Mouse (Mus musculus) midbrain, embryonic 12.5 days (tissue): ENCODE measurements around the gene Iqgap1. TPM values are rescaled to one million over a fixed set of nuclear protein-coding genes. Genes with fewer than 3 reads are reported as not detected.

Source experiments
- ATAC-seq: fragments of 200-750 bp; cut with Nextera tagmentation; 2 replicates; pipeline ENCODE4 v1.8.0; 2017; ENCODE audit warnings: low read depth, moderate TSS enrichment, moderate library complexity; ENCODE audit not compliant: low FRiP score
- H3K27ac ChIP-seq: fragments of 300-500 bp; sonication (generic); replicated peaks from 2 replicates; pipeline ENCODE4 v1.5.1; 2016; ENCODE audit warnings: mild to moderate bottlenecking
- H3K27me3 ChIP-seq: fragments of 300-500 bp; sonication (generic); 2 replicates; pipeline ENCODE4 v1.6.1; 2016; ENCODE audit warnings: mild to moderate bottlenecking
- H3K36me3 ChIP-seq: fragments of 300-500 bp; sonication (generic); 2 replicates; pipeline ENCODE4 v1.6.1; 2016
- H3K4me1 ChIP-seq: fragments of 300-500 bp; sonication (generic); 2 replicates; pipeline ENCODE4 v1.6.1; 2016
- H3K4me2 ChIP-seq: fragments of 300-500 bp; sonication (generic); replicated peaks from 2 replicates; pipeline ENCODE4 v1.6.1; 2016; ENCODE audit warnings: mild to moderate bottlenecking, moderate library complexity
- H3K4me3 ChIP-seq: fragments of 300-500 bp; sonication (generic); 2 replicates; pipeline ENCODE4 v1.5.1; 2016; ENCODE audit warnings: mild to moderate bottlenecking
- H3K9ac ChIP-seq: fragments of 300-500 bp; sonication (generic); replicated peaks from 2 replicates; pipeline ENCODE4 v1.6.1; 2016; ENCODE audit warnings: mild to moderate bottlenecking, moderate library complexity
- H3K9me3 ChIP-seq: fragments of 300-500 bp; sonication (generic); 2 replicates; pipeline ENCODE4 v1.6.1; 2016; ENCODE audit warnings: mild to moderate bottlenecking
- WGBS: fragments of 180-500 bp; shearing (Covaris S2); methylation state at CpG from one replicate; pipeline ENCODE4 v1.1.7; 2016; 5-methylcytosine and 5-hydroxymethylcytosine counted together
- polyA plus RNA-seq: library from polyadenylated mRNA; unstranded; fragments of >200 nt; fragmentation: Nextera tagmentation; extraction: Ambion mirVana; gene quantifications from 2 replicates; pipeline ENCODE4 v1.2.1, GENCODE M21; 2016

The Iqgap1 gene
- polyA plus RNA-seq, 1 experiment from 2014 or later: 33.7 TPM

DNA sequence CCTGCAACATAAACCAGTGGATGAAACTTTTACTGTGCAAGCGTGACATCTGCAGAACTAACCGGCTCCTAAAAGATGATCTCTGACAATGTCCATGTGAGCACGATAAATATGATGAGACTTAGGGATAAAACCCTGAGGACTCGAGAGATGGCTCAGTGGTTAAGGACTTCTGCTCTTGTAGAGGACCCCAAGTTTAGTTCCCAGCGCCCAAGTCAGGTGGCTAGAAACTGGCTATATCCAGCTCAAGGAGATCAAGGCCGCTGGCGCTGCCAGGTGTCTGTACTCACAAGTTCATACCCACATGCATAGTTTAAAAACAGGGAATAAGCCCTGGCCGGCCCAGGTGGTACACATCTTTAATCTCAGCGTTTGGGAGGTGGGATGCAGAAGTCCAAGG, 133.3 kb downstream of the Iqgap1 start:
- Histone ChIP-seq H3K4me1 (peaks cover 10% of the 10 kb centered on the region), H3K4me2 (no peak overlapping the region), H3K9me3 (no peaks in the 10 kb centered on the region), H3K9ac (no peak overlapping the region), H3K27ac (no peak overlapping the region), H3K36me3 (no peaks in the 10 kb centered on the region), H3K27me3 (no peaks in the 10 kb centered on the region), H3K4me3 (no peak overlapping the region)
- 92% methylated on average over 9 of the region's 9 CpGs for WGBS
- ATAC-seq: no peak

DNA sequence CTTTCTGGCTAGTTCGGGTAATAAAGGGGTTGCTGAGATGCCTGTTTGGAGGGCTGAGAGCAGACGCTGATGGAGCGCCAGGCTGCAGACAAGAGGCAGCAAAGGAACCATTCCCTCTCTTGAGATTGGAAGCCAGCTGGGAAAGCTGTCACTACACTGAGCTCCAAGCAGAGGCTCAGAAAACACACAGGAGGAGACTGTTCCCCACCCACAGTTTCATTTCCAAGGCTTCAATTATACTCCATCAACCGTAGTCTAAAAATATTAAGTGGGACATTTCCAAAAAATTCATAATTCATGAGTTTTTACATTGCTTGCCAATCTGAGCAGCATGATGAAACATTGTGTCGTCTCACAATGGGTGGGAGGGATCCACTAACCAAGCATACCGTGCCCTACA, 134.6 kb downstream of the Iqgap1 start:
- ATAC-seq: no peak
- WGBS: 74% methylated on average over 6 of the region's 6 CpGs
- no peak overlapping the region for H3K4me3 ChIP-seq
- peaks cover 14% of the 10 kb centered on the region for H3K4me1 ChIP-seq
- H3K36me3 ChIP-seq: no peaks in the 10 kb centered on the region
- no peak overlapping the region for H3K9ac ChIP-seq
- H3K27me3 ChIP-seq: no peaks in the 10 kb centered on the region
- H3K27ac ChIP-seq: no peak overlapping the region
- H3K9me3 ChIP-seq: no peaks in the 10 kb centered on the region
- no peak overlapping the region for H3K4me2 ChIP-seq

DNA sequence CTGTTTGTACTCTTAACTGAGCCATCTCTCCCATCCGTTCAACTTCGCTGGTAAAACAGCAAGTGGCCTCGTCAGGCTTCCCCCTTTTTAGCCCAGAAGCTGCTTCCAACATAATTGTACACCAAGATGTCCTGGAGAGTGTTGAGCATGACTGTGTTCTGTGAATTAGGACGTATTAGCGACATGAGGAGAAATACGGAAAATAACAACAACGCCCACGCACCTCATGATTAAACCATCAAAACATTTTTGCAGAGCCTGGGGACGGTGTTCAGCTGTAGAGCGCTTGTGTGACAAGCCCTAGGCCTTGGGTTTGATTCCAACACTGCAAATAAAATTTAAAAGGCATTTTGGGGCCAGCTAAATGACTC, 136.6 kb downstream of the Iqgap1 start:
- peak overlapping the region; percentile 95 for H3K9ac ChIP-seq
- peaks cover 14% of the 10 kb centered on the region for H3K4me1 ChIP-seq
- H3K27me3 ChIP-seq: no peaks in the 10 kb centered on the region
- H3K9me3 ChIP-seq: no peaks in the 10 kb centered on the region
- no peak for ATAC-seq
- peak overlapping the region; percentile 96 for H3K27ac ChIP-seq
- H3K36me3 ChIP-seq: no peaks in the 10 kb centered on the region
- 21% methylated on average over 10 of the region's 10 CpGs for WGBS
- H3K4me3 ChIP-seq: peak overlapping the region; percentile 76
- H3K4me2 ChIP-seq: peak overlapping the region; percentile 67

DNA sequence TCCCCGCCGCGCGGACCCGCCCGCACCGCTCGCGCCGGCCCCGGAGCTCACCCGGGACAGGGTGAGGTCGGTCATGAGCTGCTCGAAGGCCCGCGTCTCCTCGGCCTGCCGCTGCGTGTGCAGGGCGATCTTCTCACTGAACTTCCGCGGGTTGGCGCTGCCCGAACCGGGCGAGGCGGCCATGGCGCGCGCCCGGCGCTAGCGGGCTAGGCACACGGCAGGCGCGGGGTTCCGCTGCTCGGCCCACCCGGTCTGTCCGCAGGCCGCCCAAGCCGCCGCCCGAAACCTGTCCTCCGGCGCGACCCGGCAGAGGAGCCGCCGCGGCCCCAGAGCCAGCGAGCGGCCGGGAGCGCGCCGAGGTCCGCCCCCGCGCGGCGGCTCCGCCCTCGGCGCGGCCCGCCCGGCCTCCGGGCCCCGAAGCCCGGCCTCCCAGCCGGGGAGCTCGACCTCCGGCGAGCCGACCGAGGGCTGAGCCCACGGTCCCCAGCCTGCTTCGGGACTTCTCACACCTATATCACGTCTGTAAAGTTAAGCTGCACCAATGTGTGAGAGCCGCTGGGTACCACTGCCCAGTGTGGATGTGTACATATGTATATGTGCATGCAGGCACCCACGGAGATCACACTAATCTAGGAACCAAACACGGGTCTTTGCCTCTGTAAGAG, 137.1 kb downstream of the Iqgap1 start, which contains the start of gene Crtc3:
Crtc3 (minus strand) TSS at position 322 of the 665 bp plus-strand sequence.
- Histone ChIP-seq H3K27ac (peak within 1 kb of the TSS; percentile 96), H3K9ac (peak within 1 kb of the TSS; percentile 95), H3K4me1 (peaks cover 14% of the 10 kb centered on the region), H3K4me3 (peak within 1 kb of the TSS; percentile 76), H3K27me3 (no peaks in the 10 kb centered on the region), H3K36me3 (no peaks in the 10 kb centered on the region), H3K9me3 (no peaks in the 10 kb centered on the region), H3K4me2 (peak within 1 kb of the TSS; percentile 67)
- ATAC-seq: peak; percentile 85
- WGBS: under 1% methylated on average over 83 of the region's 83 CpGs

DNA sequence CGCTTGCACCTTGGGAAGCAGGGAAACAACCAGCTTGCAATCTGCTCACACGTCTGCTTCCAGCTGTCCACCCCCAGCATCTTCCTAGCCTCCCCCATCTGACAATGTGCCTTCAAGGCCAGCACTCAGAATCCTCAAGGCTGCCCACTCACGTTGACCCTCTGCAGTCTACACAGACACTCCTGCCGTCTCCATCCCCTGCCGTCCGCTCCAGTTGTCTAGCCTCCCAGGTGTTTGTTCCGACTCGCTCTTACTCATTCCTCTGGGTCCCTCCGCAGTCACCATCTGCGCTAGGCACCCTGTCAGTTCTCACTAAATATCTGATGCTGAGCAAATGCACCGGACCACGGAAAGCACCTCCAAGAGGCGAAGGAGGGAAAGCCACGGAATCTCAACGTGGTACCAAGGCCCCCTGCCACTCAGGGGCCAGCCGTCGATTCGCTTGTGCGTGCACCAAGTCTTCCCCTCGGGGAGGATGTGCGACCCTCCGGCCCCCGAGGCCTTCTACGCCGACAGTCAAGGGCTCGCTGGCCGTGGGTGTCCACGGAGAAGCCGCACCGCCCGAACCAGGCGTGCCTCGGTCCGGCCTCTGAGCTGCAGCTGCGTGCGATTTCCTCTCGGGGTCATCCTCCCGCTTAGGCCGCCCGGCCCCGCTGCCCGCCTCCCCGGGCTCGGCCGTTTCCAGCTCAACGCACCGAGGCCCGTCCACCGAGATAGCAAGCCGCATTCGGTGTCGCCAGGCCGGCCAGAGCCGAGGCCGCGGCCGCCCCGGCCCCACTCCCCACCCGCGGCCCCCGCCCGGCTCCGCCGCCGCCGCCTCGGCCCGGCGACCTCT, 137.8 kb downstream of the Iqgap1 start:
- ATAC-seq: peak; percentile 59
- Histone ChIP-seq H3K27ac (peak overlapping the region; percentile 96), H3K27me3 (no peaks in the 10 kb centered on the region), H3K4me2 (peak overlapping the region; percentile 67), H3K4me1 (peaks cover 14% of the 10 kb centered on the region), H3K9me3 (no peaks in the 10 kb centered on the region), H3K4me3 (peak overlapping the region; percentile 76), H3K36me3 (no peaks in the 10 kb centered on the region), H3K9ac (peak overlapping the region; percentile 95)
- WGBS: 1% methylated on average over 68 of the region's 69 CpGs

DNA sequence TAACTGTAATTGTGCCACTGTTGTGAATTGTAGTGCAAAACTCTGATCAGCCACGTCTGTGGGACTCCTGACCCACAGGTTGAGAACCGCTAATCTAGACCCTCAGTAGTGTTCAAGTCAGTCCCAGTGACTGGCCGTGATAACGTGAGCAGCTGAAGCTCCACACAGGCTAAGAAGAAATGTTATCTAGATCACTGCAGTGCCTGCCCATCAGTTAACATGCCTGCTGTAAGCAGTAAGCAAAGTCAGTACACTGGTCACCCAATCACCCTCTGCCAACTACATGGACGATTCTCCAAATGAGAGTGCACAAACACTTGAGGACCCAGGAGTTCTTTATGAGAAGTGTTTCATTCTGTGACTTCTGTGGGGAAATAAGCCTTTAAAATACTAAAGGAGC, 140.1 kb downstream of the Iqgap1 start:
- H3K36me3 ChIP-seq: no peaks in the 10 kb centered on the region
- no peaks in the 10 kb centered on the region for H3K9me3 ChIP-seq
- H3K4me2 ChIP-seq: no peak overlapping the region
- peaks cover 21% of the 10 kb centered on the region for H3K4me1 ChIP-seq
- no peaks in the 10 kb centered on the region for H3K27me3 ChIP-seq
- WGBS: 89% methylated on average over 5 of the region's 5 CpGs
- ATAC-seq: no peak
- no peak overlapping the region for H3K4me3 ChIP-seq
- no peak overlapping the region for H3K9ac ChIP-seq
- H3K27ac ChIP-seq: no peak overlapping the region

DNA sequence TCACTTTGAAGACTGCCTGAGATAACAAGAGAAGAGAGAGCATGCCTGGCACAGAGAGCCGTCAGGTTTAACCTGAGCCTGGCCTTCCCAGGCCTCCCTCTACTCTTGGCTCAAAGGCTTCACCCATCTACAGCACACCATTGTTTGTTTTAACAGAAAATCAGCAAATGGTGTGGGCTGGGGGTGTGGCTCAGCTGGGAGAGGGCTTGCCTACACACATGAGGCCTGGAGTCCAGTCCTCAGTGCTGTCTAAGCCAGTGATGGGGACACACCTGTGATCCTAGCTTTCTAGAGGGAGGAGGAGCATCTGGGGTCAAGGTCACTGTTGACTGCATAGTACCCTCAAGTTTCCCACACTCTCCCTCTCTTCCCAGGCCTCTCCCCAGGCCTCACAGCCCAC, 143.1 kb downstream of the Iqgap1 start:
- Histone ChIP-seq H3K27me3 (no peaks in the 10 kb centered on the region), H3K9ac (no peak overlapping the region), H3K27ac (no peak overlapping the region), H3K4me2 (no peak overlapping the region), H3K36me3 (no peaks in the 10 kb centered on the region), H3K9me3 (no peaks in the 10 kb centered on the region), H3K4me1 (peaks cover 20% of the 10 kb centered on the region), H3K4me3 (no peak overlapping the region)
- no peak for ATAC-seq
- 61% methylated on average over 1 of the region's 1 CpGs for WGBS

DNA sequence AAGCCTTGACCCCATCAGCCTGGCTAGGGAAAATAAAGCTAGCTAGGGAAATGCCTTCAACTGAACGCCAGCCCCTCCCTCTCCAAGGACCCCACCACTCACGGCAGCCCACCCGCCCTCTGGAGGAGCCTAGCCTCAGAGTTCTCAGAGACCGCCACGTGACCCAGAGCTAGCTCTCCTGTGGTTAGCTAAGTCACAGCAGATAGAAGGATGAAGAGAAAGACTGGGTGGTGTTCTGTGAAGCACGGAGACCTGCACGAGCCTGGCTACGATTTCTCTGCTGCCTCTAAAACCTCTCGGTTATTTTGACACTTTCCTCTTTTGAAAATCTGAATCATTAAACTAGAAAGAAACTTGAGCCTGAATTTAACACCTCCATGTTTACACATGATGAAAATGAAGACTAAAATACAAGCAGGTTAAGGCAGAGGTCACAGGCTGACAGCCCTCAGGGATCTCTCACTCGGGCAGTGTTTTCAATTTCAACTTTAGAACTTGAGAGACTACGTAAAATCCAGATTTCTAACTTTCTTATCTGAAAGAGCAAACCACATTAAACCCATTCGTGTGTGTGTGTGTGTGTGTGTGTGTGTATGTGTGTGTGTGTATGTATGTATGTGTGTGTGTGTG, 145.4 kb downstream of the Iqgap1 start:
- H3K4me1 ChIP-seq: peaks cover 14% of the 10 kb centered on the region
- no peak overlapping the region for H3K27ac ChIP-seq
- H3K4me2 ChIP-seq: no peak overlapping the region
- peaks cover 4% of the 10 kb centered on the region; the same call in 1 of the 2 replicates for H3K36me3 ChIP-seq
- no peak overlapping the region for H3K4me3 ChIP-seq
- H3K27me3 ChIP-seq: no peaks in the 10 kb centered on the region
- H3K9ac ChIP-seq: no peak overlapping the region
- H3K9me3 ChIP-seq: no peaks in the 10 kb centered on the region
- 23% methylated on average over 12 of the region's 12 CpGs for WGBS
- no peak for ATAC-seq

DNA sequence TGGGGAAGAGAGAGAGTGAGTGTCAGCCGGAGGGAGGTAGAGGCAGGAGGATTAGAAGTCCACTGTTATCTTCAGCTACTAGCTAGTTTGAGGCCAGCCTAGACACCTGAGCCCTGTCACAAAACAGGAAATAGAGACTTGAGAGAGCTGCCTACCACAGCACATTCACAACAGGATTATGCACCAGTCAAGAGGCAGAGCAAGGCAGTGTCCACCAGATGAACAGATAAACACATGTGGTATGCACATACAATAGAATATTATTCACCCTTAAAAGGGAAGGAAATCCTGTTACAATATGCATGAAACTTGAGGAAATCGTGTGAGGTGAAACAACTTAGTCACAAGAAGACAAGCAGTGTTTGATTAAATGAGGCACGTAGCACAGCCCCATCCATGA, 153.5 kb downstream of the Iqgap1 start:
- H3K9ac ChIP-seq: no peak overlapping the region
- H3K36me3 ChIP-seq: peaks cover 4% of the 10 kb centered on the region; the same call in 1 of the 2 replicates
- no peaks in the 10 kb centered on the region for H3K4me1 ChIP-seq
- WGBS: 69% methylated on average over 3 of the region's 3 CpGs
- H3K27ac ChIP-seq: no peak overlapping the region
- H3K9me3 ChIP-seq: no peaks in the 10 kb centered on the region
- H3K27me3 ChIP-seq: no peaks in the 10 kb centered on the region
- no peak overlapping the region for H3K4me2 ChIP-seq
- no peak for ATAC-seq
- no peak overlapping the region for H3K4me3 ChIP-seq

DNA sequence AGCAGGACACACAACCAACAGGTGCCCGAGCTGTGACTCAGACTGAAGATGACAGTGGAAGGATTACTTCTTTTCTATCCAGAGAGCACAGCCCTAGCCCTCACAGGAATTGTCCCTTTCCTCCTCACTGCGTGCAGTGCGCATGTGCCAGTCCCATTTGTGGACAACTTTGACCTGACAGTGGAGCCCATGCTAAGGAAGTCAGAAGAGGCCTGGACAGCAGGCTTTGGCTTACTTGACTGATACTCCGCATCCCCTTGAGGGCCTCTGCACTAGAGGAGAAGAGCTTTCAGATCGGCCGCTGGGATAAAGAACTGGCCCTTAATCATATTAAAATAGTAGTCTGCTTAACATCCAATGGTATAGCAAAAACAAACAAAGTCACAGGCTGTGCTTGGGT, 154.9 kb downstream of the Iqgap1 start:
- H3K4me2 ChIP-seq: no peak overlapping the region
- no peak for ATAC-seq
- no peak overlapping the region for H3K27ac ChIP-seq
- H3K9me3 ChIP-seq: no peaks in the 10 kb centered on the region
- 90% methylated on average over 6 of the region's 6 CpGs for WGBS
- H3K36me3 ChIP-seq: no peaks in the 10 kb centered on the region
- no peaks in the 10 kb centered on the region for H3K4me1 ChIP-seq
- H3K27me3 ChIP-seq: no peaks in the 10 kb centered on the region
- no peak overlapping the region for H3K4me3 ChIP-seq
- no peak overlapping the region for H3K9ac ChIP-seq

DNA sequence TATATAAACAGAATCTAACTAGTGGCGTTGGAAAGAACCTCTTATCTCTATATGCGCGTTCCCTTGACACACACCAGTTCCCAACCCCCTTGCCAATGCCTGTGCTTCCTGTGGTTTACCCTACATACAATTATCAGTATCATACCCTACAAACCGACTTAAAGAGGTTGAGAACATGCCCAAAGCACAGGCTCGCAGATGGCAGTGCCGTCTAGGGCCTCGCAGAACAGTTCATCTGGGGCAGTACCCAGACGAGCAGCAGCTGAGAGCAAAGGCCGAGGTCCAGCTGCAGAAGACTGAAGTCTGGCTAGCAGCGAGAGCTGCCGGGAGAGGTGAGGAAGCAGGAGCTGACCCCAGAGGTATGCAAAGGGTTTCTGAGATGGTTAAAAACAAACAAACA, 158.6 kb downstream of the Iqgap1 start:
- Histone ChIP-seq H3K27ac (0 out of 2 replicates have a peak overlapping the region, but pooled peaks have one; percentile 26), H3K4me1 (no peaks in the 10 kb centered on the region), H3K36me3 (no peaks in the 10 kb centered on the region), H3K4me2 (no peak overlapping the region), H3K4me3 (no peak overlapping the region), H3K9me3 (no peaks in the 10 kb centered on the region), H3K9ac (no peak overlapping the region), H3K27me3 (no peaks in the 10 kb centered on the region)
- WGBS: 84% methylated on average over 11 of the region's 11 CpGs
- ATAC-seq: no peak
